In genomic region chr1:33897426-33897825, GRCm38 (mm10) we compare ENCODE assay signal across 19 mouse cellular contexts. TPM values are rescaled to one million over a fixed set of nuclear protein-coding genes. Genes with fewer than 3 reads are reported as not detected.
DNase-seq lines count a peak whose midpoint lies in the region; TF ChIP-seq lines count a peak whose summit lies in the region.
"Had no signal": no experiment of that assay in that cellular context is flagged by ENCODE, and none has a peak within 500 bp of the region (broad histone marks: within the 10 kb centered on the region; RNA-seq: fewer than 3 reads in every experiment).

No protein-coding gene starts in this region.

- H3K27me3 ChIP-seq in cerebellum, adult 2 months (ENCODE audit: control insufficient read depth, insufficient read depth, low read length): no peaks in the 10 kb centered on the region
- H3K27me3 ChIP-seq: embryonic facial prominence, embryonic 15.5 days; heart, embryonic 15.5 days; hindbrain, embryonic 15.5 days had no signal

- 29% methylated on average over 11 of the region's 11 CpGs for WGBS in cerebellum, adult 2 months

- TF ChIP-seq POLR2A in cerebellum, adult 2 months (IDR thresholded peaks at IDR 0.05; ENCODE audit: borderline replicate concordance, insufficient read depth, low read length): no peak

- no peak overlapping the region for H3K4me3 ChIP-seq in cerebellum, adult 2 months (replicated peaks; ENCODE audit: insufficient read depth, low read depth, low read length)
- no peak overlapping the region for H3K4me3 ChIP-seq in brown adipose tissue, adult 24 weeks (ENCODE audit: insufficient read depth, low read depth, low read length)
- H3K4me3 ChIP-seq: embryonic facial prominence, embryonic 15.5 days; erythroblast, embryonic 14.5 days; forebrain, embryonic 10.5 days; heart, embryonic 15.5 days; hindbrain, embryonic 10.5 days; hindbrain, embryonic 15.5 days had no signal

- no peak for TF ChIP-seq CTCF in cerebellum, adult 2 months (IDR thresholded peaks at IDR 0.05; ENCODE audit: borderline replicate concordance, insufficient read depth, low read depth, low read length)

- peaks cover 17% of the 10 kb centered on the region for H3K4me1 ChIP-seq in cerebellum, adult 2 months (ENCODE audit: control insufficient read depth, insufficient read depth, low read length)
- H3K4me1 ChIP-seq in brown adipose tissue, adult 24 weeks (ENCODE audit: control insufficient read depth, insufficient read depth, insufficient read length, low read length): no peaks in the 10 kb centered on the region
- H3K4me1 ChIP-seq: embryonic facial prominence, embryonic 15.5 days; forebrain, embryonic 10.5 days; hindbrain, embryonic 10.5 days; hindbrain, embryonic 15.5 days had no signal

- H3K27ac ChIP-seq in cerebellum, adult 2 months (ENCODE audit: insufficient read depth, low read length): peak overlapping the region; percentile 76
- H3K27ac ChIP-seq in brown adipose tissue, adult 24 weeks (replicated peaks; ENCODE audit: low read depth, low read length): 0 out of 2 replicates have a peak overlapping the region, but pooled peaks have one; percentile 6
- H3K27ac ChIP-seq: embryonic facial prominence, embryonic 15.5 days; forebrain, embryonic 10.5 days; heart, embryonic 15.5 days; hindbrain, embryonic 10.5 days; hindbrain, embryonic 15.5 days; kidney, postnatal 0 days had no signal

- peak; percentile 41 to 63 for DNase-seq in cerebellum, adult 2 months
- no peak for DNase-seq in cerebellum, postnatal 4 days (ENCODE audit: low spot score in 2 of 2)
- peak; percentile 57 for DNase-seq in brain, adult 2 months (ENCODE audit: low read depth, low spot score)
- peak; percentile 35 to 59 for DNase-seq in cerebellum, postnatal 36 days
- no peak for DNase-seq in frontal cortex, postnatal 10 days (ENCODE audit: low spot score in 2 of 2)
- no peak for DNase-seq in embryo, embryonic 9.5 days (ENCODE audit: extremely low spot score)
- DNase-seq: adrenal gland, adult 2 months; adrenal gland, postnatal 25 days; gastrocnemius, postnatal 36 days; heart, adult 18-20 months; kidney, adult 8-10 months had no signal

RNA-seq across cellular contexts. Expression of gene Bend6, which starts 10.2 kb away (rescaled TPM):
- 276 and 283 TPM in 2 replicates for polyA plus RNA-seq in cerebellum, adult 2 months (2012; rRNA removed)
- not detected in 2 replicates for polyA plus RNA-seq in brown adipose tissue, adult 24 weeks (2012; ENCODE audit: insufficient read depth, insufficient read length, missing spikeins)
- polyA plus RNA-seq: erythroblast, embryonic 14.5 days had no signal

RNA-seq across cellular contexts. Expression of gene Dst, which starts 10.6 kb away (rescaled TPM):
- 143 and 148 TPM in 2 replicates for polyA plus RNA-seq in cerebellum, adult 2 months (2012; rRNA removed)
- 42.7 and 56.1 TPM in 2 replicates for polyA plus RNA-seq in brown adipose tissue, adult 24 weeks (2012; ENCODE audit: insufficient read depth, insufficient read length, missing spikeins)

Comparison
In these comparisons a context has a peak if more than half of its experiments do, and no peak if none do; other contexts are left out.
1. DNase-seq: peak in cerebellum, adult 2 months (2 of 2), brain, adult 2 months (single experiment) and cerebellum, postnatal 36 days (2 of 2); none in cerebellum, postnatal 4 days (0 of 2), frontal cortex, postnatal 10 days (0 of 2) and embryo, embryonic 9.5 days (single experiment).
2. RNA of gene Bend6, which starts 10.2 kb away (polyA plus RNA-seq): 276 to 283 TPM in cerebellum, adult 2 months; not detected in brown adipose tissue, adult 24 weeks; every median in the first group is over 100 times any median in the second.